Mouse (Mus musculus) embryo, embryonic 11 days (tissue): ENCODE measurements around the gene Wnt4.
A peak's percentile ranks its signal among the peaks of the same experiment; 100 is the strongest.

ENCODE experiments used
- DNase-seq: peaks from one replicate; pipeline ENCODE4 v3.0.0-alpha.2; 2015

Gene Wnt4

DNA sequence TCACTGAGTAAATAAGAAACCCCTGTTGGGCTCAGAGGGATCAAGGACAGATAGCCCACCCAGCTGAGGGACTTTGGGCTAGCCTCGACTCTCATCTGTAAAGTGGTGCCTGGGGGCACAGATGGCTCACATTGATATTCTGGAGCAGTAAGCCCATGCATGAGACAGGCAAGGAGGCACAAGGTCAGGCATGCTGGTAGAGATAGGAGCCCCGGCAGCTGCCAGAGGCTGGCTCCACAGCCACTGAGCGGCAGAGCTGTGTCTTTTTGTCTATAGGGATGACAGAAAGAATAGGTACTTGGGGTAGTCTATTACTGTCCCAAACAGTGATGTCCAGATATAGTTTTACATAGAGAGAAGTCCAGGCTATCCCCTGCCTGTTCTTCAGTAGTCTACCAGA is 4.0 kb downstream of the Wnt4 start:
- no peak for DNase-seq

DNA sequence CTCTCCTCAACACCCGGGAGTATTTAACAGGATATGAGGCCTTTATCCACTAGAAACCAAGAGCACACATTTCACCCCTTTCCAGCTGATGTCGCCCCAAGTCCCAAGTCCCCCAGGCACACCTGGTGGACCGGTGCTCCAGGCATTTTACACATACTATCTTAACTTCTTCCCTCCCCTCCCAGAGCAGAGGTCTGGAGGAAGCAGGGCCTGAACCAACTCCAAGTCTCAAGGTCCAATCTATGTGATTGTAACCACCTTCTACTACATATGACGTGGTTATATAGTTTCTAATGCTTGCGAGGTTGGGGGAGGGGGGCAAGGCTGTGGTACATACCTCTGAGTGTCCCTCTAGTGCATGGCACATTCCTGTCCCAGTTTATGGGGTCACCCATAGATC is 4.8 kb downstream of the Wnt4 start:
- no peak for DNase-seq

DNA sequence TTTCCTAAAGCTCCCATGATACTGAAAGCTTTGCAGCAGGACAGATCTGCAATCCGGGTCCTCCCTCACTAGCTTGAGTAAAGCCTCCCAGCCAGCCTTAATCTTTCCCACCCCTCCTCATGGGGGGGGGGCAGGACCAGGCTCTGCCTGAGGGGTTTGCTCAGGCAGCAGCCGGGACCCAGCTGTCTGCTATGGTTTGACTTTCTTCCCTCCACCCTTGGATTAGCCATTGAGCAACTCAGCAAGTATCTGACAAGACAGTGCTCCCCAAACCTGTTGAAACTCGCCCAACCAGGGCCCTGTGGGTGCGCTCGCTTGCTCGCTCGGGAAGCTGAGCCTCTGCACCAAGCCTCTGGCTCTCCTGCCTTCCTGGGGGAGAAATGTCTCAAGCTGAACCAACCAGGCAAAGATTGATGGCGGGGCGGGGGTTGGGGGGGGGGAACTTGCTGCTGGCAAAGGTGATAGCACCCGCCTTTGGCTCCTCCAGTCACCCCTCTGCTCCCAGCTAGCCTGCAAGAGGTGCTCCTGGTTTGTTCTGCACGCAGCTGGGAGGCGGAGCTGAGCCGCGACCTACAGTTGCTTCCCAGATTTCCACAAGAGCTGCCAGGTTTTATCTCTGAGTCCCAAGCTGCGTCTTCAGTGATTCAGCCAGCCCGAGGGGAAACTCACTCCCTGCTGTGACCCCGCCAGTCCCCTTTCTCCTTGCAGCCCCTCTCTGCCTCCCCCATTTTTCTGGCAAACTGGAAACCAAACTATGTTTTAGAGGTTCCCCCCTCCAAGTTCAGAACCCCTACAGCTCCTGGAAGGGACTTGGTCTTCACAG is 5.5 kb downstream of the Wnt4 start:
- DNase-seq = no peak

DNA sequence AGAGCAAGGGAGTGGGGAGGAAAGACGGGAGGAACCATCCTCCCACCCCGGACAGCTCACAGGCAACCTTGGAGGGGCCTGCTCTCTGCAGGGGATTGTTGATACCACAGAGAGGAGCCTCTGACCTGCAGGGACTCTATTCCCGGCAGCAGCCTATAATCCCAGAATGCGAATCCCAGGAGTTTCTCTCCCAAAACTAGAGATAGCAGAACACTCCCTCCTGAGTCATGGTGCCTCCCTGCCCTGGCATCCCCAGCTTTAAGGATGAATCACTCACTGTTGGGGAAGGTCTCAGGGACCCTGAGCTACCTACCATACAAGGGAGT is 6.1 kb downstream of the Wnt4 start:
- DNase-seq = no peak

DNA sequence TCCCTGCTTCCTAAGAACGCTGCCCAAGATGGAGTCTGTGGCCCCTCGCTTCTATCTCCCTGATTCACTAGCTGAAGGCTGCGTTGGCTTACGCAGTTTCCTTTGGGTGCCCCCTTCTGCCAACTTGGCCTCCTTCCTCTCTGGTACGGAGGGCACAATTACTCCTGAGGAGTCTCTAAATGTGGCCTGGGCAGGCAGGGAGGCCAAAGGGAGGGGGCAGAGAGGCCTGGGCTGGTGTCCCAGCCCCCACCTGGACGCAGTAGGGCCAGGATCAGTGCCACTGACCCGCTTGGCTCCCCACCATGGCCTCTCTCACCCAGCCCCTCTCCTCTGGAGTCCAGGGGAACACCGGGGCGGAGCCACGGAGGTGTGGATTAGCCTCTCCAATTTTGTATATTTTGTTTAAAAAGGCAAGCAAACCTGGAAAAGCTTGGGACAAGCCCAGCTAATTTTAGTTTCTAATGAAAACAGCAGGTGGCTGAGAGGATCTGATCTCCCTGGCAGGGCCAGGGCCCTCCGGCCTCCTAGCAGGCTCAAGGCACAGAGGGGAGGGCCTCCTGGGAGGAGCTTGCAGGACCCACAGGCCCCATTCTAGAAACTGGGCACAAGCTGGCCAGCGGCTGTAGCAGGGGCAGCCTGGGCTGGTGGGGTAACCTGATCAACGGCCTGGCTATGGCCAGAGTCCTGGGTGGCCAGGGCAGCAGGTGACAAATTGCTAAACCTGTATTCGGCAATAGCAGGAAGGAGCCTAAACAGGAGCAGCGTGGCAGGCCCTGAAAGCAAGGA is 8.8 kb downstream of the Wnt4 start:
- no peak for DNase-seq

DNA sequence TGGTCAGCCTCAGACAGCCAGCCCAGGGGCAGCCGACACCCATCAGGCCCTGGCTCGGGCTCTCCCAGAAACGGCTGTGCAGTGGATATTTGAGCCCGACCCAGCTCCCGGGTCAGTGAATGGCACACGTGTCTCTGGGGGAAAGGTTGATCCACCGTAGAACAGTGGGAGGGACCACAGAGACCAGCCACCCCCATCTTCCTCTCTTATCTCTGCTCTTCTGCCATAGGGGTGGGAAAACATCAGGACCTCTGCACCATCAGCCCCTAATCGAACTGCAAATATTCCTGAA is 9.3 kb downstream of the Wnt4 start:
- DNase-seq = no peak

DNA sequence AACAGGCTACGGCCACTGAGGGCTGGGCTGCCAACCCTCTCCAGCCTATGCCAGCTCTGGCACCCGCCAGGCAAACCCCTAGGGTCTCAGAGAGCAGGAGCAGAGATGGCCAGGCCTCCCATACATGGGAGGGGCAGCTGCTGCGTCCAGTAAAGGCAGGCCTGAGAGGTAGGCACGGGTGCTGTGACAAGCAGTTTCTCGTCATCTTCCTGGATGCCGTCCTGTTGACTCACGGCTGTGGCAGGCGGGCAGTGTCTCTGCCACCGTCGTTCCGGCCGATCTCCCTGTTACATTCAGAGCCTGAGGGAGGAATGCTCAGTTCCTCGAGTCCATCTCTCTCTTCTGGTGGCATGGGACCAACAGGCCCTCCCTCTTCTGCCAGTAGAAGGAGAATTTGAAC is 9.9 kb downstream of the Wnt4 start:
- no peak for DNase-seq

DNA sequence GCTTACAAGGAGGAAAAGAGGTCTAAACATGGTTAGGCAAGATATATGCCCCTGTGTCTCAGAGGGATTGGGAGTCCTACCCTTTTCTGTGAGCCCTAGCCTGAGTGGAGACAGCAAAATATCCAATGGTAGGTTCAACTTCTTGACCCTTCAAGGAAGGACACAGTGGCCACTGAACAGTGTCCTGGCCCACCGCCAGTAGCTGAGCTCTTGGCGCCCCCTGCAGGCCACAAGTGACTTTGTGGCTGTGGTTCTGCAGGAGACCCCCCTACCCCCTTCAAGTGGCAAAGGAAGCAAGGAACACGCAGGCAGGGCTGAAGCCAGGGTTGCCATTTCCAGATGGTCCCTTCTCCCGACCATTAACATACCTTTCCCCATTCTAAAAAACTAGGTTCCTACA is 10.5 kb downstream of the Wnt4 start:
- DNase-seq = peak; percentile 84

DNA sequence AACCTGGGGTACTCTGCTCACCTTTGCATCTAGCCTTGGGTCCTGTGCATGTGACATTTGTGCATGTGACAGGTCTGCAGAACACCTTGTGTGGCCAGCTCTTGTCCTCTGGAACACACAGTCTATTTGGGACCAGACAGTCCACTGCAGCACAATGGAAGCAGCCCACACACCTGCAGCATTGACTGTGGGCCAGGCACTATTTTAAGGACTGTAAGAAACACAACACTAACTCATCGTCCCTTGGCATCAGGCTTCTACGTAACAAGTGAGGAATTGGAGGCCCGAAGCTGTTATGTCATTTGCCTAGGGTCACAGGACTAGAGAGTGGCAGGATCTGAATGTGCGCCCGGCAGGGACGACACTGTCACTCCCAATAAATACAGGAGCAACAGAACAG is 12.4 kb downstream of the Wnt4 start:
- no peak for DNase-seq

DNA sequence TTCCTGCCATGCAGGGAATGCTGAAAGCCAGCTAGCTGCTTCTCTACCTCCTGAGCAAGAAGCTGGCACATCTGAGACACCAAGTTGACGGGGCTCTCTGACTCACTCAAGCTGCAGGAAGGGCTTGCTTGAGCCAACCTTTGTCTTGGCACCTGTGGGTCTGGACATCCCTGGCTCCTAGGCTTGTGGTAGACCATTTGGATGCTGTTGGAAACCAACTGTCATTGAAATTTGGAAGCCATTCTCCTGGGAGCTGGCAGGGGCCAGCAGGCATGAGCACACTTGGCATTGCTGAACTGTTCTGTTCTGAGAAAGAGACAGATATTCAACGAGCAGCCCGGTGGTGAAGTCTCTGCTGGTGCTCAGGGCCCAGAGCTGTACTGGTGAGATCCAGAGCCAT is 13.0 kb downstream of the Wnt4 start:
- no peak for DNase-seq

DNA sequence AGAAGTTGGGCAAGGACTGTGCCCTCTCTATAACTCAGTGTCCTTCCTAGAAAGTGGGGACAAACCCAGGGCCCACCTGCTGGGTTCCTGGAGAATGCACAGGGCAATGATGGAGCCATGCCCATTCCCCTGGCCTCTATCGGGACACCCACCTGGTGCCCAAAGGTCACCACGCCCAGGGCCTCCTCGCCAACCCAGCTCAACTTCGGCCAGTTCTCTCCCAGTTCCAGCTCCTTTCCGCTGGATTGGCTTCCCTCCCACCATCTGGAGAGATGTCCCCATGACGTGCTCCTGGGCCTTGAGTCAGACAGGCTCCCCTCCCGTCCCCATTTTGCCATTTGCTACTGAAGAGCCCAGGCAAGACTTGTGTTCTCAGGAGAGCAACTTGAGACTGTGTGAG is 15.3 kb downstream of the Wnt4 start:
- no peak for DNase-seq

DNA sequence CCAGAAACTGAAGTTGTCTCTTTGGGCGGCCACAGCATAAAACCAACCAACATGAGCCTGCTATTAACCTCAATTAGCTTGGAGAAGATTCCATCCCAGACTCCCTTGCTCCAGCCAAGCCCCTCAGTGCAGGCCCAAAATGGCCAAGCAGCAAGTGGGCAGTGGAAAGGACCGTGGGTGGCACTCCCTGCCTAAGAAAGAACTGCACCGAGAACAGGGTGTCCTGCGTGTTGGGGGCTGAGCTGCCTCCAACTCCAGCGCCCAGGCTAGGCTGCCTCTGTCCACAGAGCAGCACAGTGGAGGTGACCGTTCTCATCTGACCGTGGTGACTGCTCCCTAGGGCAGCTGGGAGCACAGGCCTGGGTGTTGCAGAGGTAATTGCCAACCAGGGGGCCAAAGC is 16.7 kb downstream of the Wnt4 start:
- DNase-seq = no peak

DNA sequence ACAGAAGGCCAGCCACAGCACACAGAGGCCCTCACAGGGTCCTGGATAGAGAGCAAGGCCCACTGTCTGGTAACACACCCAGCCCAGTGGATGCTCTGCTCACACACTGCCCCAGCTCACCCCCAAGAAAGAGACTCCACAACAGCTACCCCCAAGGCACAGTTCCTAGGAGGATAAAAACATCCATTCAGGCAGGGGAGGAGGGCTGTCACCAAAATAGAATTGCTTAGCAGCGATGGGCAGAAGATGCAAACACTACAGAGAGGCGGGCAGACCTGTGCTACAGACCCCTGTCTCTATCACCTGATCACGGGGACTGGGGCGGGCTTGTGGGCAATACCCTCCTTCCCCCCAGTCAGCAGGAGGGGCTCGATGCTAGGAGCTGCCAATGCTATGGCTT is 17.2 kb downstream of the Wnt4 start:
- DNase-seq = no peak

DNA sequence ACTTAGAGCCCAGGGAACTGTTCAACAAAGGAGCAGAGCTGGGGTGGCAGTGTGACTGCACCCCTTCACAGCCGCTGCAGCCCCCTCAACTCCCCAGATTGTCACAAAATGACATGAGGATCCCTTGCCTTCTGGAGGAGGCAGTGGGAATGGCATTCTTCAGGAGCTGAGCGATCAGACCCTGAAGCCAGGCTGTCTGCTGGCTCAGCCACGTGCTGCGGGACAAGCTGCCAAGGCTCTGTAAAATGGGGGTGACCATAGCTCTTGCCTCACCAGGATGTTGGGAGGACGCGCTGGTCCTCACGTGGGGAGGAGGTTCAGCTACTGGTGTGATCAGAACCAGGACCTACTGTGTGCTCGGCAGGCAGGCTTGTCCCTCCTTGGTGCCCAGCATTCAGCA is 17.7 kb downstream of the Wnt4 start:
- DNase-seq = no peak

DNA sequence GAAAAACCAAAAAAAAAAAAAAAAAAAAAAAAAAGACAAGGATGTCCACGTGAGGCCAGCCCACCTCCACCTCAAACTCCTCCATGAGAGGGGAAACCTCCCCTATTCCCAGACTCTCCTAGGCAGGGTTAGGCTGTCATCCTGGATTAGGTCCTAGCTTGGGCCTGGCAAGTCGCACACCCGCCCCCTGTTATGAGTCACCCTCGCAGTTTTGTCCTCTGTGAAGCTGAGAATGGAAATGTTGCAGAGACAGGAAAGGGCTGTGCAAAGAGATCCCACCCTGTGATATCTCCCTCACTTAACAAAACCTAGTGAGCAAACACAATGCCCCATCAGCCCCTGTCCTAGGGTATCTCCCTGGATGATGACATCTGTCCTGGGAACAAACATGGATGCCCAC is 20.3 kb downstream of the Wnt4 start:
- DNase-seq = no peak

DNA sequence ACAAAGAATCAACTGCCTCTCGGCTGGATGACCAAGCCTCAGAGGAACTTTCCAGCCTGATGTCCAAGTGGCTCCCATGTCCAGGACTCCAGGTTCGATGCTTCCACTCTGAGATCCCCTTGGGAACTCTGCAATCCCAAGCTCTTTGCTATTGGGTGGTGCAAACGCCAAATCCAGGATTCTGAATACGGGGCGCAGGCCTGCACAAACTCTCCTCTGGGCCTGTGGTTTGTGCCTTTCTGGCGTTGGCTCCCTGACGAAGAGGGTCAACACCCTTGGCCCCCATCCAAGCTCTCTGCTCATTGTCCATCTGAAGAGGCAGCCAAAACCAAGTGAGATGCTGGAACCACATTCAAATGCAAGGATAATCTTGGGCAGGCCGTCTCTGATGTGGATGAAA is 21.1 kb downstream of the Wnt4 start:
- DNase-seq = no peak

DNA sequence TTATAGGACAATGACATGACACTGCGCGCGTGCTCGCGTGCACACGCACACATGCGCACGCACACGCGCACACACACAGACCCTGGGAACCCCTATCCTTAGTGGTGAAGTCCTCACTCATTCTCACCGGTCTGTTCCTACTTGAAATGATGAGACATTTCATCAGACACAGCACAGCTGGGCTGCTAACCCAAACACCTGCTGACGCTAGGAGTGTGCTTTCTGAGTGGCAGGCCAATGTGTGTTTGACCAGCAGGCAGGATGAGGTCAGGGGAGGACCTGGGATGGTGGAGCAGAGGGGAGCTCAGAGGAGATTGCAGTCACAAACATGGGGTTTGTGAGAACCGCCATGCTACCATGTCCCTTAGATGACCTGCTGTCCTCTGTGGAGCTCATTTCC is 22.9 kb downstream of the Wnt4 start:
- no peak for DNase-seq

DNA sequence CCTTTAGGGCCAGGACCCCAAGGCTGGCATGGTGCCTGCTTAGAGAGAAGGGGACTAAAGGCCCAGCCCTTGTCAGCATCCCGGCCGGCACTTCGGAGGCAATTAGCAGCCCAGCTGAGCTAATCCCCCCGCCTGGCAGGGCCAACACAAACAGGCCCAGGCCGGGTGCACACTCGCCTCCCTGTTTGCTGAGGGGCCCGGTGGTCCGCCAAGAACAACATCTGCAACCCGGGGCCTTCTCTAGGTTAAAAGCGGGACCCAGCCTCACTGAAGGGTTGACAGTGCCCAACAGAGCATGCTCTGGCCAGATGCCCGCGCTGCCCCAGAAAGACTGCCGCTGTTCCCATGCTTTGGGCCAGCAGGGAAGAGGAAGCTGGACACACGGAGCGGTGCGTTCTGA is 24.3 kb downstream of the Wnt4 start:
- DNase-seq = no peak

DNA sequence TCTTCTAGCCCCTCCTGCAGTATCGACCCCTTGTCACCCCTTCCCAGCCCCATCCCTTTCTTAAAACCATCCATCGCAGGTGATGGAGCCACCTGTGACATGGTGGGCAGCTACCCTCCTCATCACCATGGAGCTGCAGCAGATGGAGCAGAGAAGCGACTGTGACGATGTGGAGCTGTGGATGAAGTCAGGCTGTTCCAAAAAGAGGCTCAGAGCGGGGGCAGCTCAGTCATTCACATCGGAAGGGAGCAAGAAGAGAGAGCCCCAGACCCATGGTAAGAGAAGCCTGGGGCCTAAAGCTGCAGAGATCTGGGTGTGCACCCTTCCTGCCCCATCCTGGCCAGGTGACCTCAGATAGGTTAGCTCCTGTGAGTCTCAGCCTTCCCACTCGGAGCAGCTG is 26.8 kb downstream of the Wnt4 start:
- no peak for DNase-seq

DNA sequence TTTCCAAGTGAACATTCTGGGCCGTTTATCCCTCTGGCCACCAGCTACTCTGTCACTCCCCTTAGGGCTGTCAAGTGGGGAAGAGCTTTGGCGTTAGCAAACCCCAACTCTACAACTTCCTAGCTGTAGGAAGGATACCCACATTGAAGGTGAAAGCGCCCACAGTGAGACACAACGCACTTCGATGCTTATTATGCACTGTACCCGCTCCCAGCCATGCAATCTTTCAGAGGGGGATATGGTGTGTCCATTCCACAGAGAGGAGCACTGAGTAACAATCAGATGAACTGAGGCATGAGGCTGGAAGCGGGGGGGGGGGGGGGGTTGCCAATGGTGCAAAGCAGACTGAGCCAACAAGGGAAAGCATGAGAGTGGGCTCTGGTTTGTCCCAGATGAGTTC is 27.8 kb downstream of the Wnt4 start:
- no peak for DNase-seq

DNA sequence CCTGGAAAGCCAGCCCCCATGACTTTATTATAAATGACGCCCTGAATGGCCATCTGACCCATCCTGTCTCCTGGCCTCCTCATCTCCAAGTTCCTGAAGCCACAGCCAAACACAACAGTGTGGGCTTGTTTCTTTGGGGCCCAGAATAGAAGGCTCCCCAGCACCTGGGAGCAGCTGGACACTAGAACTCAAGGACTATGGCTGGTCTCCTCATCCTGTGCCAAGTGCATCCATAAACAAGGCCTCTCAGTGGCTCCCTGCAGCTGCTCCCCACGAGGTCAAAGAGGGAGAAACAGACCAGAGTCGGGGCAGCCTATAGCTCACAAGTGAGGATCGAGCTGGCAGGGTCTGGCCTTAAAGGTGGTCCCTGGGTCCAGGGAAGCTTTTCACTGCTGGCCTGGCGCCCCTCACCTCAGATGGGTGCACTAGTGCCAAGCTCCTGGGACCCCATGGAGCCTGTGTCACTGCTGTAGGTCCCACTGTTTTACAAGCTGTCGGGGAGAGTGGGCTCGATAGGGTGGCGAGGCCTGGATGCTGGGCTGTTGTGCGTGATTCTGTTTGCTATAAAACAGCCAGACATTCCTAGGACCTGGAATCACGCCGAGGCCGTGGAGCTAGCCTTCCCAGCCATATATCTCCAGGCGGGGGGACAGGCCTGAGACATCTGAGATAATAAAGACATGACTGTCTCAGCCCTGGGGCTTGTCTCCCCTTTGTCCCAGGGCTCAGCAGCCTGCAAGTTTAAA is 28.7 kb downstream of the Wnt4 start:
- DNase-seq = no peak

DNA sequence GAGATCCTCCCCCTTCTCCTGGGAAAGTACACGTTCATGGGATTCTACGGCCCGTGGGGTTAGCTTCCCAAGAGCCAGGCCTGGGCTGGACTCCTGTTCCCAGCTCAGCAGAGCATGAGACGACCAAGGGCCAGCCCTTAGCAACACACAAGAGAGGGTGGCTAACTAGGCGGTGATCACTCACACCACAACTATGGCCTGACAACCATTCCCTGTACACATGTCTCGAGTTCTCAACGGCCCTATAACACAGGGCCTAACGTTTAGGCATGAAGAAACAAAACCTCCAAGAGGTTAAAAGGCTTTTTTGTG is 29.2 kb downstream of the Wnt4 start:
- peak; percentile 36 for DNase-seq

DNA sequence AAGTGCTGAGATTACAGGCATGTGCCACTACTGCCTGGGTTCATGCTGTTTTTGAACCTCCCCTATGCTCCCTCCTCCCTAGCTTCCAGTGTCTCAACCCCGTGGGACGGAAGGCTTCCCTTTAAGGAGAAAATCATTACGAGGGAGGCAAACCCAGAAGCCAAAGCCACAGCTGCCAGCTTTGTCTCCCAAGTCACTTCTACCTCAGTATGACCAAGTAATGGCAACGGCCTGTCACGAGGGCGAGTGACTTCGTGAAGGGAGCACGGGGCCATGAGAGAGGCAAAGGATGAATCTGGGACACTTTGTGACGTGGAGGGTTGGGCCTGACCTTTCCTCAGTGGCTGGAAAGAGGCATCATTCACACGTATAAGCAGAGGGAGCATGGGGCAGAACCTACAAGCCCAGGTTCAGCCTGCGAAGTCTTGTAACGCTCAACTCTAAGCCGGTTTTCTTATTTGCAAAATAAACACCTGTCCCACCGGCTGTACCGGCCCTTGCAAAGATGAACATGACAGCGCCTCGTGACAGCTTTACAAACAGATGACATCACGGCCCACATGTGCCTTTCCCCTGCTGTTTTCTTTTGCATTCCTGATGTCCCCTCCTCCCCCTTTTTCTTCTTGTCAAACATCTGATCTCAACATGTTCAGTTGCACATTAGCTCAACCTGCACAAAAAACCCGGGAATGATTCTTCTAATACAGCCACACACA is 29.9 kb downstream of the Wnt4 start:
- DNase-seq = no peak

DNA sequence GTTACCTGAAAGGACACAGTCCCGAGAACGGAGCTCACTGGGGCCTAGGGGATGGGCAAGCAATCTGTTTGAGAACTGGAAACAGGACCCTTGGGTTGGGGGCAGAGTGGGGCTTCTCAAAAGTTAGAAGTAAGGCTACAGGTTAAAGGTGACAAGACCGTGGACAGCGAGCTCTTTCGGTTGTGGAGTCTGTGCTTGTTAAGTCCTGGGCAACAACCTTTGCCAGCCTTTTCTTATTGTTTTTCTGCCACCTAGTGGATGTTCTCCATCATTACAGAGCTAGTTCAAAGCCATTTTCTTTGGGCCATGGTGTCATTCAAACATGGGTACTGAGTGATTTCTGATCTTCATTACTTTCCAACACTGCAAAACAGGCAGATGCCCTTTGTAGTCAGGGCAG is 31.1 kb downstream of the Wnt4 start:
- peak; percentile 73 for DNase-seq
